Mouse (Mus musculus): ENCODE data around the gene Pid1. TPM values are rescaled to one million over a fixed set of nuclear protein-coding genes. Genes with fewer than 3 reads are reported as not detected.
"Not testable (repeated sequence)": the region's sequence is repeated elsewhere in the genome, so short reads cannot be mapped to it uniquely, and the experiment has no call there.

The Pid1 gene
- polyA plus RNA-seq, 1 experiment from 2014 or later = 34.1 TPM

DNA sequence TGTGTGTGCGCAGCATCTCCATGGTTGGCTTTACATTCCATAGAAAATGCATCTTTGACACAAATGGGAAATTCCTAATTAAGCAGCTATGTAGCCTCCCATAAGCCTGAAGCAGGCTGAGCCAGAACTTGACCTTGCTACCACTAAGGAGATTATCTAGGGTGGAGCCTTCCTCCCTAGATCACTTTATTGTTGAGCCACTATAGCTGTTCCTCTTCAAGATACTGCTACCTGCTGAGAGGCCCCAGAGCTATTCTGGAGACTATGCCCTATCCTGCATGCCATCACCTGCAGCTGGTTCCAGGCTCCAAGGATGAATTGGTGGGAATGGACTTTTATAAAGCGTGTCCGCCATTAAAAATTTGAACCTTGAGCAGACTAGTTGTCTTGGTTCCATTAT, 158.2 kb downstream of the Pid1 start:
- WGBS = 100% methylated on average over 3 of the region's 3 CpGs
- H3K9ac ChIP-seq (replicated peaks; ENCODE audit: low read length); H3K36me3 ChIP-seq (ENCODE audit: insufficient read depth, low read length); H3K27me3 ChIP-seq (ENCODE audit: insufficient read depth, low read length); H3K27ac ChIP-seq (ENCODE audit: low read length); H3K4me1 ChIP-seq (ENCODE audit: insufficient read depth, low read length); H3K4me2 ChIP-seq (replicated peaks; ENCODE audit: low read depth, low read length); H3K4me3 ChIP-seq (ENCODE audit: low read length); H3K9me3 ChIP-seq (ENCODE audit: low read length); ATAC-seq (ENCODE audit: low FRiP score, low TSS enrichment): not testable (repeated sequence)

DNA sequence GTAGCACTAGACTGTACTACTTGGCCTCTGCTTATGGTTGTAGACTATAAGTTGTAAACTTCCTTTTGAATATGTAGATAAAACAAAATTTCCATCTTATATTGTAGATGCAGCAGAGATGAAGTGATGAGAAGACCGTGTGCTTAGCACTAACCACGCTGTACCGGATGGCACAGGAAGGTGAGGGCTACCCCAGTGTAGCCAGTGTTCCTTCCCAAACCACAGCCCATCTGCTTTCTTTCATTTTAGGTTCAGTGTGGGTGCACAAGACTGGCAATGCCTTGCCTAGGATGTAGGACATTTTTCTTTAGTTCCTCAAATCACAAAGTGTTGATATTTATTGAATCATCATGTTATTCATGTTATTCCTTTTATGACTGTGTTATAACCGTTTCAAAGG, 160.5 kb downstream of the Pid1 start:
- Histone ChIP-seq H3K27ac (ENCODE audit: low read length) (no peak overlapping the region), H3K36me3 (ENCODE audit: insufficient read depth, low read length) (no peaks in the 10 kb centered on the region), H3K27me3 (ENCODE audit: insufficient read depth, low read length) (no peaks in the 10 kb centered on the region), H3K9me3 (ENCODE audit: low read length) (no peaks in the 10 kb centered on the region), H3K4me1 (ENCODE audit: insufficient read depth, low read length) (0 out of 2 replicates have a peak, but pooled peaks cover 4% of the 10 kb centered on the region), H3K4me3 (ENCODE audit: low read length) (no peak overlapping the region), H3K9ac (replicated peaks; ENCODE audit: low read length) (no peak overlapping the region), H3K4me2 (replicated peaks; ENCODE audit: low read depth, low read length) (no peak overlapping the region)
- WGBS = 85% methylated on average over 4 of the region's 4 CpGs
- no peak for ATAC-seq (ENCODE audit: low FRiP score, low TSS enrichment)

DNA sequence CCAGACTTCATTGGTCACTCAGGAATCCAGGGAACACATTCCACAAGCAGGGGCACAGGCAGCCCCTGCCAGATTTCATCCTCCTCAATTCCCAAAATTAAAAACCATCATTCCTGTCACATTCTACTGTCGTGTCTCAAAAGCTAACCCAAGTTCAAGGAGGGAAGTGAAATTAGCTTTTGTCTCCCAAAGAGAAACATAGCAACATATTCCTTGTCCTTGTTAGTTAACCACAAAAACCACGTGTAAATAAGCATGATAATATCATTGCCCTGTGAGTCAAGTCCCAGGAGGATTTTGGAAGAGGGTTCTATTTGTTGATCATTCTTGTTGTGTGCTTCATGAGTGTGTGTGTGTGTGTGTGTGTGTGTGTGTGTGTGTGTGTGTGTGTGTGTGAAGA, 164.1 kb downstream of the Pid1 start:
- Histone ChIP-seq H3K9me3 (ENCODE audit: low read length) (no peaks in the 10 kb centered on the region), H3K9ac (replicated peaks; ENCODE audit: low read length) (no peak overlapping the region), H3K4me3 (ENCODE audit: low read length) (no peak overlapping the region), H3K27me3 (ENCODE audit: insufficient read depth, low read length) (no peaks in the 10 kb centered on the region), H3K4me2 (replicated peaks; ENCODE audit: low read depth, low read length) (no peak overlapping the region), H3K4me1 (ENCODE audit: insufficient read depth, low read length) (0 out of 2 replicates have a peak, but pooled peaks cover 4% of the 10 kb centered on the region), H3K27ac (ENCODE audit: low read length) (0 out of 2 replicates have a peak overlapping the region, but pooled peaks have one; percentile 18), H3K36me3 (ENCODE audit: insufficient read depth, low read length) (no peaks in the 10 kb centered on the region)
- ATAC-seq (ENCODE audit: low FRiP score, low TSS enrichment) = no peak
- WGBS = 43% methylated on average over 2 of the region's 2 CpGs

DNA sequence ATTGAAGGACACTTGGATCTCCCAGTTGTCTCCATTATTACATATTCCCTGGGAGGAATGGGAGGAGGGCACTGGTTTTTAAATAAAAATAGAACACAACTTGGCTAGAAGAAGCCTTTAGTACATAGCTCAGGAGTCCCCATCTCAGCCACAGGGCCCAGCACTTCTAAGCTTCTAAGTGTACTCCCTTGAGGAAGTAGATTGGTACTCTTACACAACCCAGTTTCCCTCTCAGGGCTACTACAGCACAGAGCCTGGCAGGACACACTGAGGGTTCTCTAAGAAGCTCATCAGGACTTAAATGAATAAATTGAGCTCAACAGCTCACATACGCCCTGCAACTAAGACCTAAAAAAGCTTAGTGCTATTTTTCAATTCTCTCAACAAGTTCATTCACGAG, 165.1 kb downstream of the Pid1 start:
- no peak overlapping the region for H3K27ac ChIP-seq (ENCODE audit: low read length)
- H3K4me1 ChIP-seq (ENCODE audit: insufficient read depth, low read length) = 0 out of 2 replicates have a peak, but pooled peaks cover 4% of the 10 kb centered on the region
- H3K27me3 ChIP-seq (ENCODE audit: insufficient read depth, low read length) = no peaks in the 10 kb centered on the region
- H3K36me3 ChIP-seq (ENCODE audit: insufficient read depth, low read length) = no peaks in the 10 kb centered on the region
- no peak overlapping the region for H3K9ac ChIP-seq (replicated peaks; ENCODE audit: low read length)
- no peak overlapping the region for H3K4me2 ChIP-seq (replicated peaks; ENCODE audit: low read depth, low read length)
- WGBS = 90% methylated on average over 2 of the region's 2 CpGs
- no peak for ATAC-seq (ENCODE audit: low FRiP score, low TSS enrichment)
- no peak overlapping the region for H3K4me3 ChIP-seq (ENCODE audit: low read length)
- H3K9me3 ChIP-seq (ENCODE audit: low read length) = no peaks in the 10 kb centered on the region

DNA sequence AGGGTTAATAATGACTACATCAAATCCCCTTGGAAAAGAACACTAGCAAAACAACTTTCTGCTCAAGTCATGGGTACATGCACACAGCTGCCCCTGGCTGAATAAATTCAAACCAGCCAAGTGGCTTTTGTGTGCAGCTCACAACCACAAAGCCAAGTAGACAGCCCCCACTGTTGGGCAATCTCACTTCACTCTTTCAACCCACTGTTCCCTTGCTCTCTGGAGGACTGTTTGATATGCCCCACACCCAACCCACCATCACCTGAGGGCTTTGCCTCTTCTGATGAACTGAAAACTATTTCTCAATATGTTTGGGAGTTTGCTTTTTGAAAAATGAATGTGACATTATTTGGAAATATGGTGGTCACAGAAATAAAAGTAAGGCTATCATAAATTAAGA, 171.8 kb downstream of the Pid1 start:
- no peaks in the 10 kb centered on the region for H3K9me3 ChIP-seq (ENCODE audit: low read length)

DNA sequence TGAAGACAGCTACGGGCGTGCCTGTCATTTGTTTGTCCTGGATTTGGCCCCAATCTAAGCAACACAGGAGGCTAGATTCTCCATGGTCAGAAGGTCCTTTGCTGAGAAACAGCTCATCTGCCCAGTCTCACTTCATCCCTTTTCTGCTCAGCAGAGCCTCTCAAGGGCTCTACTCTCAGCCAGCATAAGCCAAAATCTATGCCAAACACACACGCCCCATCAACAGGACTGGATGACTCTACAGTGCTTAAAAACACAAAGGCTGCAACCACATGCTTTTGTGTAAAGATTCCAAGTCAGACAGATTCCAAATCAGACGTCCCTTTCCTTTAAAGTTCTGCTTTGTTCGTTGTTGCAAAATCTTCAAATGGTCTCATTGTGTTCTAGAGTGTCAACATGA, 174.5 kb downstream of the Pid1 start:
- Histone ChIP-seq H3K27me3 (ENCODE audit: insufficient read depth, low read length) (no peaks in the 10 kb centered on the region), H3K36me3 (ENCODE audit: insufficient read depth, low read length) (no peaks in the 10 kb centered on the region), H3K4me1 (ENCODE audit: insufficient read depth, low read length) (no peaks in the 10 kb centered on the region), H3K9me3 (ENCODE audit: low read length) (no peaks in the 10 kb centered on the region), H3K4me2 (replicated peaks; ENCODE audit: low read depth, low read length) (no peak overlapping the region), H3K9ac (replicated peaks; ENCODE audit: low read length) (no peak overlapping the region), H3K4me3 (ENCODE audit: low read length) (no peak overlapping the region), H3K27ac (ENCODE audit: low read length) (no peak overlapping the region)
- 86% methylated on average over 5 of the region's 5 CpGs for WGBS
- no peak for ATAC-seq (ENCODE audit: low FRiP score, low TSS enrichment)

More for the DNA sequence above, 171.8 kb downstream of the Pid1 start:
- H3K4me2 ChIP-seq (replicated peaks; ENCODE audit: low read depth, low read length) = no peak overlapping the region
- H3K4me3 ChIP-seq (ENCODE audit: low read length) = no peak overlapping the region
- no peak overlapping the region for H3K9ac ChIP-seq (replicated peaks; ENCODE audit: low read length)
- no peaks in the 10 kb centered on the region for H3K4me1 ChIP-seq (ENCODE audit: insufficient read depth, low read length)
- H3K36me3 ChIP-seq (ENCODE audit: insufficient read depth, low read length) = no peaks in the 10 kb centered on the region
- H3K27ac ChIP-seq (ENCODE audit: low read length) = no peak overlapping the region
- no peak for ATAC-seq (ENCODE audit: low FRiP score, low TSS enrichment)
- H3K27me3 ChIP-seq (ENCODE audit: insufficient read depth, low read length) = no peaks in the 10 kb centered on the region

DNA sequence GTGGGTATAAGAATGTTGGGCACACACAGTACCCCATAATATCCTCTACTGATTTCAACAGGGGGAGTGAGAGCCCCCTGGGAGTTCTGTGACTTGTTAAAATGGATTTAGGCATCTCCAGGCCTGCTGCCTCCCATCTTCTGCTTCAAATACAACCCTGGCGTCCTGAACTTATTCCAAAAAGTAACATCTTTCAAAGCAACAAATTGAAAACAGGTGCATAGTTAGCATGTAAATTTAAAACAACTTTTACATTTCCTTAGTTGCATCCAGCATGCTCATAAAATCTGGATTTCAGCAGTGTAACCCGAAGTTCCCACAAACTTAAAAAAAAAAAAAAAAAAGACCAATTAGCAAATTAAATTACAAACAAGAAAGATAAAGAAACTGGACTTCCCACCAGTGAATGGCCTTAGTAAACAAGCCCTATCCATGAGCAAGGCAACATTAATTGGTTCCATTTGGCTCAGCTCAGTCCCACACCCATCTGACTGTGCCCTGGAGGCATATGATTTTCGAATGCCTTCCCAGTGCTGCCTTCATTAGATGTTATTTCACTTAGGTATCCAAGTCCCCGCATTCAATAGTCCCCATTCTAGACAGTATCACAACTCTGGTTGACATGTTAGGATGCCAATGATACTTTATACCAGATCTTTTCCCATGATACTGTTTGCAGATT, 177.1 kb downstream of the Pid1 start:
- ATAC-seq (ENCODE audit: low FRiP score, low TSS enrichment) = no peak
- Histone ChIP-seq H3K27me3 (ENCODE audit: insufficient read depth, low read length) (no peaks in the 10 kb centered on the region), H3K4me3 (ENCODE audit: low read length) (no peak overlapping the region), H3K9me3 (ENCODE audit: low read length) (no peaks in the 10 kb centered on the region), H3K4me2 (replicated peaks; ENCODE audit: low read depth, low read length) (no peak overlapping the region), H3K27ac (ENCODE audit: low read length) (no peak overlapping the region), H3K4me1 (ENCODE audit: insufficient read depth, low read length) (peaks cover 3% of the 10 kb centered on the region; the same call in 1 of the 2 replicates), H3K36me3 (ENCODE audit: insufficient read depth, low read length) (no peaks in the 10 kb centered on the region), H3K9ac (replicated peaks; ENCODE audit: low read length) (no peak overlapping the region)
- WGBS = 75% methylated on average over 4 of the region's 4 CpGs

DNA sequence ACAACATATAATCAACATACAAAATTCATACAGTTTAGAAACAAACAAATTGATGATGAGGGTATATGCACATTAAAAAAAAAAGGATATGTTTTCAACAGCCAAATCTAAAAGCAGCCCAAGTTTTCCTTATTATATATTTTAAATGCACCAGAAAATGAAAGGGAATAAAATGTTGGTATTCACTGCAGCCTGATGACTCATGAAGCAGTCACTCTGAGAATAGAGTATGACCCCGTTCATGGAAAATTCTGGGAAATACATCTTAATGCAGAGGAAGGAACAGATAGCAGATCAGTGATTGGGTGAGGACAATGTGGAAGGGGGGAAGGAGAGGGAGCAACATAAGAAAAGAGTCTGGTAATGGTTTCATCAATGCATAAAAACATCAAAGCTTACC, 186.3 kb downstream of the Pid1 start:
- H3K27ac ChIP-seq (ENCODE audit: low read length) = no peak overlapping the region
- H3K27me3 ChIP-seq (ENCODE audit: insufficient read depth, low read length) = no peaks in the 10 kb centered on the region

DNA sequence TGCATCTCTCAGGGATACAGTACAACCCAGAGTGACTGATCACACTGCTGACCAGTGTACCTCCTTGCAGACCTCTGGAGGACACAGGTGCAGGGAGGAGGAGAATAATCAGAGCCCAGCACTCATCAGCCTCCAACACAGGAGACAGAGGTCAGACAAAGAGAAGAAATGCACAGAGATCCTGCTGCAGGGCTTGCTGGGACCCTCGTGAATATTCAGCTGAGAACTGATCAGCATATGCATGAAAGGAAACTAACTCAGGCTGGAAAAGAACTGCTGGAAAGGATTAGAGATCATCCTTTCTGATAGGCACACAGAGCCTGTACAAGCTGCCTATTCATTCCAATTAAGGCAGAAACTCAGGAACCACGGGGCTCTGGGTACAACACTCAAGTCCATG, 186.9 kb downstream of the Pid1 start:
- no peak overlapping the region for H3K27ac ChIP-seq (ENCODE audit: low read length)
- no peak overlapping the region for H3K4me2 ChIP-seq (replicated peaks; ENCODE audit: low read depth, low read length)
- WGBS = 38% methylated on average over 2 of the region's 2 CpGs
- H3K36me3 ChIP-seq (ENCODE audit: insufficient read depth, low read length) = no peaks in the 10 kb centered on the region
- ATAC-seq (ENCODE audit: low FRiP score, low TSS enrichment) = no peak
- no peaks in the 10 kb centered on the region for H3K27me3 ChIP-seq (ENCODE audit: insufficient read depth, low read length)
- H3K4me3 ChIP-seq (ENCODE audit: low read length) = no peak overlapping the region
- H3K9ac ChIP-seq (replicated peaks; ENCODE audit: low read length) = no peak overlapping the region
- no peaks in the 10 kb centered on the region for H3K9me3 ChIP-seq (ENCODE audit: low read length)
- H3K4me1 ChIP-seq (ENCODE audit: insufficient read depth, low read length) = no peaks in the 10 kb centered on the region; the same call in 1 of the 2 replicates

More for the DNA sequence above, 186.3 kb downstream of the Pid1 start:
- Histone ChIP-seq H3K4me1 (ENCODE audit: insufficient read depth, low read length) (no peaks in the 10 kb centered on the region; the same call in none of the 2 replicates), H3K4me3 (ENCODE audit: low read length) (no peak overlapping the region), H3K36me3 (ENCODE audit: insufficient read depth, low read length) (no peaks in the 10 kb centered on the region), H3K4me2 (replicated peaks; ENCODE audit: low read depth, low read length) (no peak overlapping the region), H3K9ac (replicated peaks; ENCODE audit: low read length) (no peak overlapping the region), H3K9me3 (ENCODE audit: low read length) (no peaks in the 10 kb centered on the region)
- 62% methylated on average over 1 of the region's 1 CpGs for WGBS
- no peak for ATAC-seq (ENCODE audit: low FRiP score, low TSS enrichment)

DNA sequence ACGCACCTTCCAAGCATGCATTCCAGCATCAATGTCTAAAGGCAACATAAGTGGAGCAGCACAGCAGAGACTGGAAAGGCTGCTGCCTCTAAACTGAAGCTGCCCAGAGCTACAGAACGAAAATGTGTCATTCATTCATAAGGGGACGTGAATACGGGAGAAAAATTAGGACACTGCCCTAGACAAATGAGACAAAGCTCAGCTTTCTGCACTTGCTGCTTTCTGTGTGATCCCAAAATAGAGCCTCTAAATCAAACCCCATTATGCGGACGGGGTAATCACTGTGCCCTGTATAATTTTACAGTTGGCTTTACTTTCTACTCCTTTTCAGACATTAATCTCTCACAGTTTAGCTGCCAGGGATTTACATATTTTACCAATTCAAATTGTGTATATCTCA, 191.0 kb downstream of the Pid1 start:
- Histone ChIP-seq H3K9ac (replicated peaks; ENCODE audit: low read length) (no peak overlapping the region), H3K27ac (ENCODE audit: low read length) (no peak overlapping the region), H3K27me3 (ENCODE audit: insufficient read depth, low read length) (no peaks in the 10 kb centered on the region), H3K9me3 (ENCODE audit: low read length) (no peaks in the 10 kb centered on the region), H3K4me2 (replicated peaks; ENCODE audit: low read depth, low read length) (no peak overlapping the region), H3K4me3 (ENCODE audit: low read length) (no peak overlapping the region), H3K36me3 (ENCODE audit: insufficient read depth, low read length) (no peaks in the 10 kb centered on the region), H3K4me1 (ENCODE audit: insufficient read depth, low read length) (no peaks in the 10 kb centered on the region; the same call in 1 of the 2 replicates)
- WGBS = 69% methylated on average over 6 of the region's 6 CpGs
- no peak for ATAC-seq (ENCODE audit: low FRiP score, low TSS enrichment)

All from kidney, embryonic 16.5 days (tissue).